Mouse (Mus musculus): ENCODE measurements around the gene Rab21. TPM values are rescaled to one million over a fixed set of nuclear protein-coding genes. Genes with fewer than 3 reads are reported as not detected.
"Not testable (repeated sequence)": the region's sequence is repeated elsewhere in the genome, so short reads cannot be mapped to it uniquely, and the experiment has no call there.

Rab21 gene
- polyA plus RNA-seq, 1 experiment from 2014 or later: 4.3 TPM

GRCm38 (mm10) chr10:115321317-115322035, 6.1 kb upstream of the Rab21 start:
- H3K9ac ChIP-seq: no peak overlapping the region
- WGBS: 80% methylated on average over 5 of the region's 5 CpGs
- no peak for ATAC-seq (ENCODE audit: insufficient number of reproducible peaks, insufficient read depth, low FRiP score, low TSS enrichment, low read depth)

DNA sequence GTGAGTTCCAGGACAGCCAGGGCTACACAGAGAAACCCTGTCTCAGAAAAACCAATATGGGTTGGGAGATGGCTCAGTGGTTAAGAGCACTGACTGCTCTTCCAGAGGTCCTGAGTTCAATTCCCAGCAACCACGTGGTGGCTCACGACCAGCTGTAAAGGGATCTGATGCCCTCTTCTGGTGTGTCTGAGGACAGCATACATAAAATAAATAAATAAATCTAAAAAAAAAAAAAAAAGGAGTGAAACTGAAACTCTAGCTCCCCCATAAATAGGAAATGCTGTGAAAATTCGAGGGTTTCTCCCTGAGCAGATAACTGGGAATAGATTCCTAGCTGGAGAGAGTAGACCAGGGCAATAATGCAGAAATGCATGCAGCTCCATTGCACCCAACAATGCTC, 3.0 kb upstream of the Rab21 start:
- not testable (repeated sequence) for H3K4me3 ChIP-seq; H3K36me3 ChIP-seq; ATAC-seq (ENCODE audit: insufficient number of reproducible peaks, insufficient read depth, low FRiP score, low TSS enrichment, low read depth); H3K9me3 ChIP-seq; H3K9ac ChIP-seq; H3K27me3 ChIP-seq; H3K27ac ChIP-seq; H3K4me2 ChIP-seq
- peaks cover 16% of the 10 kb centered on the region for H3K4me1 ChIP-seq
- 65% methylated on average over 3 of the region's 3 CpGs for WGBS

More at GRCm38 (mm10) chr10:115321317-115322035, 6.1 kb upstream of the Rab21 start:
- no peaks in the 10 kb centered on the region for H3K9me3 ChIP-seq
- no peak overlapping the region for H3K4me2 ChIP-seq
- H3K4me3 ChIP-seq: no peak overlapping the region
- H3K36me3 ChIP-seq: no peaks in the 10 kb centered on the region
- H3K4me1 ChIP-seq: peaks cover 3% of the 10 kb centered on the region
- H3K27me3 ChIP-seq: 0 out of 2 replicates have a peak, but pooled peaks cover 5% of the 10 kb centered on the region
- H3K27ac ChIP-seq: no peak overlapping the region

GRCm38 (mm10) chr10:115316313-115316712, 919 bp upstream of the Rab21 start:
- no peaks in the 10 kb centered on the region for H3K36me3 ChIP-seq
- H3K27ac ChIP-seq: peak overlapping the region; percentile 93
- H3K27me3 ChIP-seq: no peaks in the 10 kb centered on the region
- peak overlapping the region; percentile 92 for H3K4me3 ChIP-seq
- peaks cover 25% of the 10 kb centered on the region for H3K4me1 ChIP-seq
- H3K4me2 ChIP-seq: peak overlapping the region; percentile 83
- 57% methylated on average over 11 of the region's 11 CpGs for WGBS
- peak overlapping the region; percentile 87 for H3K9ac ChIP-seq
- no peaks in the 10 kb centered on the region for H3K9me3 ChIP-seq
- ATAC-seq (ENCODE audit: insufficient number of reproducible peaks, insufficient read depth, low FRiP score, low TSS enrichment, low read depth): no peak

DNA sequence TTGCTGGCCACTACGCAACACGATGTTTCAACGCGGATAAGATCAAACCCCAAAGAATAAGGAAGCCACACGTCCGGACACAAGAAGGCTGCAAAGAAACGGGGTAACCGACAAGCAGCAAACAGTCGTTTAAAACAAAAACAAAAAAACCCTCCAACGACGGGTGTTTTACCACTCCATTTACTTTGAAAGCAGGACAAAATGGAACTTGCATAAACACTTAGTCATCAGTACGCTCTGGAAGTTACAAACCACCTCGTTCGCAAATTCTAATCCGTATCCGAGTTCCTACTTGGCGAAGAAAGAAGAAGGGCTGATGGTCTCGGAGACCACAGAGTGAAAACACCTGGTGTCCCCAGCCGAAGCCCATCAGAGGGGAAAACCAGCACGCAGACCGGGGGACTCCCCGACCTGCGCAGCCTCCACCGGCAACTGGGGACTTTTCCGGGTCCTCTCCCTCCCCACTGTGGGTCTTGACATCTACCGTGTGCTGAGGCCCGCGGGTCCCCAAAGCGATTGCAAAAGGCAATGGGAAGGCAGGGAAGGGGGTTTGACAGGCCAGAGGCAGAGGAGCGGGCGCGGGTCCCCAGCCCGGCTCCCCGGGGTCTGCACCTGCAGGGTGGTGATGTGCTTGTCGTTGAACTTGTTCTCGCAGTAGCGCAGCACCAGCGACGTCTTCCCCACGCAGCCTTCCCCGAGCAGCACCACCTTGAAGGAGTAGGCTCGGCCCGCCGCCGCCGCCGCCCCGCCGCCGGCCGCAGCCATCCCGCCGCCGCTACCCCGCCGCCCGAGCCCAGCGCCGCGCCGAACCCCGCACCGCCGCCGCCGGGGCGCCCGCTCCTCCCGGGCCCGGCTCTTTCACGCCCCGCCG, 577 bp downstream of the Rab21 start:
- peak overlapping the region; percentile 92 for H3K4me3 ChIP-seq
- WGBS: 1% methylated on average over 60 of the region's 73 CpGs
- no peaks in the 10 kb centered on the region for H3K9me3 ChIP-seq
- peaks cover 25% of the 10 kb centered on the region for H3K4me1 ChIP-seq
- H3K27me3 ChIP-seq: no peaks in the 10 kb centered on the region
- H3K27ac ChIP-seq: peak overlapping the region; percentile 93
- peak overlapping the region; percentile 87 for H3K9ac ChIP-seq
- H3K36me3 ChIP-seq: no peaks in the 10 kb centered on the region
- peak; percentile 52 for ATAC-seq (ENCODE audit: insufficient number of reproducible peaks, insufficient read depth, low FRiP score, low TSS enrichment, low read depth)
- peak overlapping the region; percentile 83 for H3K4me2 ChIP-seq

DNA sequence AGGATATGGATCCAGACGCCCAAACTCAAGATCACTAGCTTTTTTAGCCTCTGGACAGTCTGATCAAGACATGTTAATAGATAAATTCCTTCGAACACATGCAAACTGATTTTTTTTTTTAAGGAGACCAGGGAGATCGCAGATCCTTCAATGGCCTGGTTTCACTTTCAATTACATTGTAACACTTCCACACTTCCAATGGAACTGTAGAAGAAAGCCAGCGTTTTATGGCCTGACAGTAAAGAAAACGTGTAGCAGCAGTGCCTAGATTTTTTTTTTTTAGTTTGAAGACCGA, 1.2 kb downstream of the Rab21 start:
- Histone ChIP-seq H3K9ac (peak overlapping the region; percentile 87), H3K9me3 (no peaks in the 10 kb centered on the region), H3K36me3 (no peaks in the 10 kb centered on the region), H3K4me1 (peaks cover 25% of the 10 kb centered on the region), H3K4me3 (peak overlapping the region; percentile 92), H3K4me2 (peak overlapping the region; percentile 83), H3K27me3 (no peaks in the 10 kb centered on the region), H3K27ac (no peak overlapping the region)
- whole genome bisulfite sequencing: 25% methylated on average over 6 of the region's 6 CpGs
- no peak for ATAC-seq (ENCODE audit: insufficient number of reproducible peaks, insufficient read depth, low FRiP score, low TSS enrichment, low read depth)

DNA sequence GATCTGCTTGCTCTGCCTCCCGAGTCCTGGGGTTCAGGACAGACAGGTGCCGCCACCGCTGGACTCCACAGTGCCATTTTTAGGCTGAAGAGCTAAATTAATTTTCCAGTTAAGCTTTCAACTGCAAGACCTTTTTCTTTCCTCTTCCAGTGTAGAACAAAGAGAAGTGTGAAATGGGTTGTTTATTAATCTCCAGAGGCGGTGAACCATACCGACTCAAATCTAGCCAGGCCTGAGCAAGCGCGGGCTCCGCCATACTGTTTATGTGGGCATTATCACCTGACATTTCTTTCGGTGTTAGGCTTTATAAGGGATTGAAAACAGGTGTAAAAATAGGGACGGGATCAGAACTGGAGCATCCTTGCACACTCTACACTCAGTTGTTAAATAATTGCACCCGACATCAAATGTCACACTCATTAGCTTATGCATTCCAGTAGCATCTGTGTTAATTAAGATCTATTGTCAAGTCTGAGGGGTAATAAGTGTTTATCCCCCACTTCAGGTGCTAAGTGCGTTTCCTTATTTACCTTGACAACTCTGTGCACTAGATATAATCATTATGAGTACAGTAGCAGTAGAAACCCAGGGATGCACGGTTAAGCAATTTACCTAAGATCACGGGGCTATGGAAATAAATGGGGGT, 1.6 kb downstream of the Rab21 start:
- Histone ChIP-seq H3K27me3 (no peaks in the 10 kb centered on the region), H3K9ac (peak overlapping the region; percentile 87), H3K4me1 (peaks cover 25% of the 10 kb centered on the region), H3K27ac (no peak overlapping the region), H3K4me3 (peak overlapping the region; percentile 92), H3K9me3 (no peaks in the 10 kb centered on the region), H3K36me3 (no peaks in the 10 kb centered on the region), H3K4me2 (peak overlapping the region; percentile 83)
- ATAC-seq (ENCODE audit: insufficient number of reproducible peaks, insufficient read depth, low FRiP score, low TSS enrichment, low read depth): no peak
- 77% methylated on average over 14 of the region's 14 CpGs for WGBS

GRCm38 (mm10) chr10:115312732-115313131, 2.7 kb downstream of the Rab21 start:
- H3K4me3 ChIP-seq: no peak overlapping the region
- H3K9me3 ChIP-seq: no peaks in the 10 kb centered on the region
- H3K4me2 ChIP-seq: peak overlapping the region; percentile 83; the same call in 1 of the 2 replicates
- H3K9ac ChIP-seq: no peak overlapping the region
- H3K4me1 ChIP-seq: peaks cover 25% of the 10 kb centered on the region
- no peaks in the 10 kb centered on the region for H3K36me3 ChIP-seq
- 60% methylated on average over 3 of the region's 3 CpGs for WGBS
- no peaks in the 10 kb centered on the region for H3K27me3 ChIP-seq
- H3K27ac ChIP-seq: no peak overlapping the region
- no peak for ATAC-seq (ENCODE audit: insufficient number of reproducible peaks, insufficient read depth, low FRiP score, low TSS enrichment, low read depth)

DNA sequence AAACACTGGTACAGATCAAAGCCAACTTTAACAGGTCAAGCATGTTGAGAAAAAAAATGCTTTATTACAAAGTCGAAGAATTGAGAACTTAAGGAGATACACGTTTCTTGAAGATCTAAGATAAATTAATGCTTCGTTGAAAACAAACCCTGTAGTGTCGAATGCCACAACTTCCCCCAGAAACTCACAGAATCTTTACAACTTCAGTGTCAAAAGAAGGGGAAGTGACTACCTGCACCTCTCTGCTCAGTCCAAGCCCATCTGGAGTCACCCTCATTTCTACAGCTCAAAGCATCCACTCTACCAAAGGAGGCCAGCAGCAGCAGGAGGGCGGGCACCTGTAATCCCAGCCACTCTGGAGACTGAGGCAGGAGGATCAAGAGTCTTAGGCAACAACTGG, 3.2 kb downstream of the Rab21 start:
- no peaks in the 10 kb centered on the region for H3K36me3 ChIP-seq
- H3K4me2 ChIP-seq: no peak overlapping the region
- no peak for ATAC-seq (ENCODE audit: insufficient number of reproducible peaks, insufficient read depth, low FRiP score, low TSS enrichment, low read depth)
- H3K27me3 ChIP-seq: no peaks in the 10 kb centered on the region
- H3K27ac ChIP-seq: no peak overlapping the region
- WGBS: 83% methylated on average over 5 of the region's 5 CpGs
- no peak overlapping the region for H3K9ac ChIP-seq
- peaks cover 25% of the 10 kb centered on the region for H3K4me1 ChIP-seq
- H3K9me3 ChIP-seq: no peaks in the 10 kb centered on the region
- no peak overlapping the region for H3K4me3 ChIP-seq

GRCm38 (mm10) chr10:115311263-115311965, 4.0 kb downstream of the Rab21 start:
- no peaks in the 10 kb centered on the region for H3K9me3 ChIP-seq
- 88% methylated on average over 14 of the region's 14 CpGs for WGBS
- no peak for ATAC-seq (ENCODE audit: insufficient number of reproducible peaks, insufficient read depth, low FRiP score, low TSS enrichment, low read depth)

GRCm38 (mm10) chr10:115309191-115309590, 6.2 kb downstream of the Rab21 start:
- Histone ChIP-seq H3K36me3 (peaks cover 2% of the 10 kb centered on the region; the same call in 1 of the 2 replicates), H3K4me3 (no peak overlapping the region), H3K9me3 (no peaks in the 10 kb centered on the region), H3K27me3 (no peaks in the 10 kb centered on the region), H3K27ac (no peak overlapping the region), H3K4me1 (peaks cover 20% of the 10 kb centered on the region), H3K4me2 (no peak overlapping the region), H3K9ac (no peak overlapping the region)
- WGBS: 87% methylated on average over 4 of the region's 4 CpGs
- ATAC-seq (ENCODE audit: insufficient number of reproducible peaks, insufficient read depth, low FRiP score, low TSS enrichment, low read depth): no peak

More at GRCm38 (mm10) chr10:115311263-115311965, 4.0 kb downstream of the Rab21 start:
- no peak overlapping the region for H3K4me3 ChIP-seq
- H3K4me1 ChIP-seq: peaks cover 24% of the 10 kb centered on the region
- no peak overlapping the region for H3K9ac ChIP-seq
- H3K36me3 ChIP-seq: no peaks in the 10 kb centered on the region
- no peaks in the 10 kb centered on the region for H3K27me3 ChIP-seq
- no peak overlapping the region for H3K4me2 ChIP-seq
- no peak overlapping the region for H3K27ac ChIP-seq

GRCm38 (mm10) chr10:115307331-115307875, 8.0 kb downstream of the Rab21 start:
- WGBS: 89% methylated on average over 7 of the region's 7 CpGs
- no peaks in the 10 kb centered on the region for H3K27me3 ChIP-seq
- no peak for ATAC-seq (ENCODE audit: insufficient number of reproducible peaks, insufficient read depth, low FRiP score, low TSS enrichment, low read depth)
- no peak overlapping the region for H3K4me3 ChIP-seq
- no peak overlapping the region for H3K27ac ChIP-seq
- H3K36me3 ChIP-seq: peaks cover 9% of the 10 kb centered on the region
- H3K9me3 ChIP-seq: 0 out of 2 replicates have a peak, but pooled peaks cover 5% of the 10 kb centered on the region
- H3K4me2 ChIP-seq: no peak overlapping the region
- peaks cover 2% of the 10 kb centered on the region for H3K4me1 ChIP-seq
- no peak overlapping the region for H3K9ac ChIP-seq
